Mouse (Mus musculus): Measurements from ENCODE around the gene Pde4c. TPM values are rescaled to one million over a fixed set of nuclear protein-coding genes. Genes with fewer than 3 reads are reported as not detected.

Gene Pde4c
- total RNA-seq, 1 experiment, result 1.6 TPM

DNA sequence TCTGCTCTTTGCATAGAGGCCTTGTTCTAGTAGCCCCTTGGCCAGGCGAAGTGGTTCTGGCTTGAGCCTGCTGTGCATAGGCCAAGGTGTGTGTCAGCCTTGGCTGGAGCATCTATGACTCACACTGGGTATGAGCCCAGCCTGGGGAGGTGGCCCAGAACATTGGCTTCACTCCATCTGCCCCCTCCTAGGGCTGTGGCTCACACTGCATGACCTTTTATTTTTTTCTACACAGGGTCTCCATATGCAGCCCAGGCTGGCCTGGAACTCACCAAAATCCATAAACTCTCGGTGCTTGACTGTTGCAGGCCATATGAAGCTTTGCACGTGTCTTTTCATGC lies 20.7 kb upstream of the Pde4c start:
- Histone ChIP-seq H3K9ac (ENCODE audit: insufficient read depth, low read depth, low read length, poor library complexity, severe bottlenecking) (no peak overlapping the region), H3K4me3 (ENCODE audit: insufficient read depth in 1 of 2, low read depth in 1 of 2, low read length in 2 of 2, poor library complexity in 1 of 2, severe bottlenecking in 1 of 2) (no peak overlapping the region), H3K36me3 (ENCODE audit: control insufficient read depth, insufficient read depth, low read length, poor library complexity, severe bottlenecking) (no peaks in the 10 kb centered on the region), H3K27ac (ENCODE audit: insufficient read depth, low read depth, low read length, poor library complexity, severe bottlenecking) (no peak overlapping the region), H3K9me3 (ENCODE audit: control insufficient read depth, insufficient read depth, low read depth, low read length) (no peaks in the 10 kb centered on the region), H3K4me1 (ENCODE audit: control insufficient read depth in 2 of 2, insufficient read depth in 2 of 2, low read length in 2 of 2, poor library complexity in 1 of 2) (peaks cover 0 to 5% of the 10 kb centered on the region in 2 experiments; a peak in 2 of 4 replicates)
- DNase-seq (ENCODE audit: low read depth, low spot score), result no peak
- in situ Hi-C loops (cut with MboI; ENCODE audit: low sequenced_read_pairs in 2 of 2, unreplicated experiment in 2 of 2), result no loop called here
- no peak for TF ChIP-seq ZNF384 (IDR thresholded peaks at IDR 0.05; ENCODE audit: low read depth, low read length)
- TF ChIP-seq MAFK (IDR thresholded peaks at IDR 0.05; ENCODE audit: insufficient read depth, low read depth, low read length), result no peak
- no peak for TF ChIP-seq ZC3H11A (IDR thresholded peaks at IDR 0.05; ENCODE audit: borderline replicate concordance, low read depth, low read length)
- no peak for TF ChIP-seq HCFC1 (IDR thresholded peaks at IDR 0.05; ENCODE audit: borderline replicate concordance, insufficient read depth, low read length)
- TF ChIP-seq CHD2 (IDR thresholded peaks at IDR 0.05; ENCODE audit: low read depth, low read length), result no peak

DNA sequence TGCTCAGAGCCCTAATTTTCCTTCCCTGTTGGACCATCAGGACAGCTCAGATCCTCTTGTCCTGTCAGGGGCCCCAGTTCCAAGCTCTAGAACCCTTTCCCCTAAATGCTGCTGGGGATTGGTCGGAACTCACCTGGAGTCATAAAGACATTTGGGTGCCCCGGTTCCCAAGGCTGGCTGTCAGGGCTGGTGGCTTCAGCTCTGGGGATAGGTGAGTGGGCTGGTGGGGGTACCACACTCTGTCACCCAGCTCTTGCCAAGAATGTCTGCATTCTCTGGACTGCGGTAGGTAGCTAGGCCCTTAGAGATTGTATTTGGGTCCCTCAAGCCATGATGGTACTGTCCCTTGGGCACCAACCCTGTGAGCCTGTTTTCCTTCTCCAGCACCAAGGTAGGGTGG lies 20.2 kb upstream of the Pde4c start, which contains the start of gene Iqcn:
Gene Iqcn, plus strand, starts transcription at position 171 of the 400 bp plus-strand sequence.
- H3K9me3 ChIP-seq (ENCODE audit: control insufficient read depth, insufficient read depth, low read depth, low read length), result no peaks in the 10 kb centered on the region
- TF ChIP-seq ZC3H11A (IDR thresholded peaks at IDR 0.05; ENCODE audit: borderline replicate concordance, low read depth, low read length) (no peak), HCFC1 (IDR thresholded peaks at IDR 0.05; ENCODE audit: borderline replicate concordance, insufficient read depth, low read length) (no peak), MAFK (IDR thresholded peaks at IDR 0.05; ENCODE audit: insufficient read depth, low read depth, low read length) (no peak), CHD2 (IDR thresholded peaks at IDR 0.05; ENCODE audit: low read depth, low read length) (no peak), ZNF384 (IDR thresholded peaks at IDR 0.05; ENCODE audit: low read depth, low read length) (no peak)
- H3K4me3 ChIP-seq (ENCODE audit: insufficient read depth in 1 of 2, low read depth in 1 of 2, low read length in 2 of 2, poor library complexity in 1 of 2, severe bottlenecking in 1 of 2), result no peak within 1 kb of the TSS
- no peak within 1 kb of the TSS for H3K9ac ChIP-seq (ENCODE audit: insufficient read depth, low read depth, low read length, poor library complexity, severe bottlenecking)
- no peak within 1 kb of the TSS for H3K27ac ChIP-seq (ENCODE audit: insufficient read depth, low read depth, low read length, poor library complexity, severe bottlenecking)
- no peaks in the 10 kb centered on the region for H3K36me3 ChIP-seq (ENCODE audit: control insufficient read depth, insufficient read depth, low read length, poor library complexity, severe bottlenecking)
- DNase-seq (ENCODE audit: low read depth, low spot score), result no peak
- in situ Hi-C loops (cut with MboI; ENCODE audit: low sequenced_read_pairs in 2 of 2, unreplicated experiment in 2 of 2), result no loop called here
- peaks cover 0 to 4% of the 10 kb centered on the region in 2 experiments; a peak in 1 of 4 replicates for H3K4me1 ChIP-seq (ENCODE audit: control insufficient read depth in 2 of 2, insufficient read depth in 2 of 2, low read length in 2 of 2, poor library complexity in 1 of 2)

DNA sequence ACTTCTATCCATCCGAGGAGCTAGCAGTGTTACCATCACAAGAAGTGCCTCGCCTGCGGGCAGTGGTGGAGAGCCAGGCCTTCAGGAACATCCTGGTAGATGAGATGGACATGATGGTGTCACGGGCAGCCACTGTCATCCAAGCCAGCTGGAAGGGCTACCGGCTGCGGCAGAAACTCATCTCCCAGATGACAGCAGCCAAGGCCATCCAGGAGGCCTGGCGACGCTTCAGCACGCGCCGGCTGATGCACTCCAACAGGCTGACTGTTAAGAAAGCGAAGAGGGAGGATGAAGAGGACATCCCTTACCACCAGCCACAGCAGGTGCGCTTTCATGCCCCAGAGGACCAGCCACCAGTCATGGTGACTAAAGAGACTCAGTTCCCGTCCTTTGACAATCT lies 15.2 kb upstream of the Pde4c start:
- no peak overlapping the region for H3K9ac ChIP-seq (ENCODE audit: insufficient read depth, low read depth, low read length, poor library complexity, severe bottlenecking)
- no peaks in the 10 kb centered on the region for H3K36me3 ChIP-seq (ENCODE audit: control insufficient read depth, insufficient read depth, low read length, poor library complexity, severe bottlenecking)
- no peak for TF ChIP-seq CHD2 (IDR thresholded peaks at IDR 0.05; ENCODE audit: low read depth, low read length)
- no peak for TF ChIP-seq HCFC1 (IDR thresholded peaks at IDR 0.05; ENCODE audit: borderline replicate concordance, insufficient read depth, low read length)
- TF ChIP-seq MAFK (IDR thresholded peaks at IDR 0.05; ENCODE audit: insufficient read depth, low read depth, low read length), result no peak
- no peak for TF ChIP-seq ZNF384 (IDR thresholded peaks at IDR 0.05; ENCODE audit: low read depth, low read length)
- TF ChIP-seq ZC3H11A (IDR thresholded peaks at IDR 0.05; ENCODE audit: borderline replicate concordance, low read depth, low read length), result no peak
- no peak overlapping the region for H3K27ac ChIP-seq (ENCODE audit: insufficient read depth, low read depth, low read length, poor library complexity, severe bottlenecking)
- no peaks in the 10 kb centered on the region for H3K4me1 ChIP-seq (ENCODE audit: control insufficient read depth in 2 of 2, insufficient read depth in 2 of 2, low read length in 2 of 2, poor library complexity in 1 of 2)
- H3K4me3 ChIP-seq (ENCODE audit: insufficient read depth in 1 of 2, low read depth in 1 of 2, low read length in 2 of 2, poor library complexity in 1 of 2, severe bottlenecking in 1 of 2), result no peak overlapping the region
- in situ Hi-C loops (cut with MboI; ENCODE audit: low sequenced_read_pairs in 2 of 2, unreplicated experiment in 2 of 2), result no loop called here
- no peaks in the 10 kb centered on the region for H3K9me3 ChIP-seq (ENCODE audit: control insufficient read depth, insufficient read depth, low read depth, low read length)
- DNase-seq (ENCODE audit: low read depth, low spot score), result no peak

- in situ Hi-C loops (cut with MboI; ENCODE audit: low sequenced_read_pairs in 2 of 2, unreplicated experiment in 2 of 2), result no loop called here
- Histone ChIP-seq H3K9me3 (ENCODE audit: control insufficient read depth, insufficient read depth, low read depth, low read length) (no peaks in the 10 kb centered on the region), H3K4me3 (ENCODE audit: insufficient read depth in 1 of 2, low read depth in 1 of 2, low read length in 2 of 2, poor library complexity in 1 of 2, severe bottlenecking in 1 of 2) (no peak overlapping the region), H3K9ac (ENCODE audit: insufficient read depth, low read depth, low read length, poor library complexity, severe bottlenecking) (no peak overlapping the region), H3K36me3 (ENCODE audit: control insufficient read depth, insufficient read depth, low read length, poor library complexity, severe bottlenecking) (no peaks in the 10 kb centered on the region), H3K27ac (ENCODE audit: insufficient read depth, low read depth, low read length, poor library complexity, severe bottlenecking) (no peak overlapping the region; the same call in 1 of the 2 replicates), H3K4me1 (ENCODE audit: control insufficient read depth in 2 of 2, insufficient read depth in 2 of 2, low read length in 2 of 2, poor library complexity in 1 of 2) (no peaks in the 10 kb centered on the region)
- no peak for TF ChIP-seq ZNF384 (IDR thresholded peaks at IDR 0.05; ENCODE audit: low read depth, low read length)
- TF ChIP-seq HCFC1 (IDR thresholded peaks at IDR 0.05; ENCODE audit: borderline replicate concordance, insufficient read depth, low read length), result no peak
- TF ChIP-seq CHD2 (IDR thresholded peaks at IDR 0.05; ENCODE audit: low read depth, low read length), result no peak
- no peak for TF ChIP-seq ZC3H11A (IDR thresholded peaks at IDR 0.05; ENCODE audit: borderline replicate concordance, low read depth, low read length)
- TF ChIP-seq MAFK (IDR thresholded peaks at IDR 0.05; ENCODE audit: insufficient read depth, low read depth, low read length), result no peak
- DNase-seq (ENCODE audit: low read depth, low spot score), result no peak
Measured at GRCm38 (mm10) chr8:70709794-70710193, 13.7 kb upstream of the Pde4c start.

GRCm38 (mm10) chr8:70710296-70710695 lies 13.2 kb upstream of the Pde4c start:
- no peaks in the 10 kb centered on the region for H3K9me3 ChIP-seq (ENCODE audit: control insufficient read depth, insufficient read depth, low read depth, low read length)
- no peak overlapping the region for H3K9ac ChIP-seq (ENCODE audit: insufficient read depth, low read depth, low read length, poor library complexity, severe bottlenecking)
- no peak for DNase-seq (ENCODE audit: low read depth, low spot score)
- no peak overlapping the region for H3K27ac ChIP-seq (ENCODE audit: insufficient read depth, low read depth, low read length, poor library complexity, severe bottlenecking)
- in situ Hi-C loops (cut with MboI; ENCODE audit: low sequenced_read_pairs in 2 of 2, unreplicated experiment in 2 of 2), result no loop called here
- H3K36me3 ChIP-seq (ENCODE audit: control insufficient read depth, insufficient read depth, low read length, poor library complexity, severe bottlenecking), result no peaks in the 10 kb centered on the region
- H3K4me1 ChIP-seq (ENCODE audit: control insufficient read depth in 2 of 2, insufficient read depth in 2 of 2, low read length in 2 of 2, poor library complexity in 1 of 2), result no peaks in the 10 kb centered on the region
- H3K4me3 ChIP-seq (ENCODE audit: insufficient read depth in 1 of 2, low read depth in 1 of 2, low read length in 2 of 2, poor library complexity in 1 of 2, severe bottlenecking in 1 of 2), result no peak overlapping the region
- TF ChIP-seq HCFC1 (IDR thresholded peaks at IDR 0.05; ENCODE audit: borderline replicate concordance, insufficient read depth, low read length) (no peak), CHD2 (IDR thresholded peaks at IDR 0.05; ENCODE audit: low read depth, low read length) (no peak), ZC3H11A (IDR thresholded peaks at IDR 0.05; ENCODE audit: borderline replicate concordance, low read depth, low read length) (no peak), ZNF384 (IDR thresholded peaks at IDR 0.05; ENCODE audit: low read depth, low read length) (no peak), MAFK (IDR thresholded peaks at IDR 0.05; ENCODE audit: insufficient read depth, low read depth, low read length) (no peak)

All from ES-E14 (cell line).